Comparison of ENCODE assay signal across 9 mouse cellular contexts in the genomic region with DNA sequence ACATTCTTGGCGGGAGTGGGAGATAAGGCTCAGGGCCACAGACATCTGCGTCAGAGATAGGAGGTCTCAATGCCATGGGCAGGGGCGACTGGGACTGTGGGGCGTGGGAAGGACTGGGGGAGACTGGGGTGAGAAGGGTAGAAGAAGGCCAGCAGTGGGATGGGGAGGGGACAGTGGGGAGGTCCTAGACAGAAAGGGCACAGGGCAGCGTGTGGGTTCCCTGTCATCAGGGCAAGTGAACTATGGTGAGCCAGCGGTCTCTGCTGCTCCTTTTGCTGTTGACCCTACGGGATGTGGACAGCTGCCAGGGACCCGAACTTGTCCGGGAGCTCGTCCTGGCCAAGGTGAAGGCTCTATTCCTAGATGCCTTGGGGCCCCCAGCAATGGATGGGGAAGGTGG. TPM values are rescaled to one million over a fixed set of nuclear protein-coding genes. Genes with fewer than 3 reads are reported as not detected.
A peak's percentile ranks its signal among the peaks of the same experiment; 100 is the strongest.
DNase-seq lines count a peak whose midpoint lies in the region; ATAC-seq and TF ChIP-seq lines count a peak whose summit lies in the region.
"Had no signal": no experiment of that assay in that cellular context is flagged by ENCODE, and none has a peak within 500 bp of the region (broad histone marks: within the 10 kb centered on the region; RNA-seq: fewer than 3 reads in every experiment).

Gene Inha, plus strand, starts transcription at position 72 of the 400 bp plus-strand sequence.

- no peaks in the 10 kb centered on the region for H3K9me3 ChIP-seq in heart, embryonic 10.5 days
- no peaks in the 10 kb centered on the region for H3K9me3 ChIP-seq in intestine, embryonic 16.5 days (ENCODE audit: control insufficient read depth, low read length)
- H3K9me3 ChIP-seq in midbrain, embryonic 14.5 days (ENCODE audit: control insufficient read depth, low read length), result no peaks in the 10 kb centered on the region

- no peaks in the 10 kb centered on the region for H3K27me3 ChIP-seq in heart, embryonic 10.5 days (ENCODE audit: insufficient read depth, poor library complexity, severe bottlenecking)
- peaks cover 18% of the 10 kb centered on the region; the same call in 1 of the 2 replicates for H3K27me3 ChIP-seq in thymus, adult 2 months (ENCODE audit: control insufficient read depth, insufficient read depth, low read length)
- no peaks in the 10 kb centered on the region for H3K27me3 ChIP-seq in intestine, embryonic 16.5 days (replicated peaks; ENCODE audit: control insufficient read depth, insufficient read depth, low read length)
- H3K27me3 ChIP-seq in midbrain, embryonic 14.5 days (ENCODE audit: control insufficient read depth, insufficient read depth, low read length), result 0 out of 2 replicates have a peak, but pooled peaks cover 5% of the 10 kb centered on the region

- peak within 1 kb of the TSS; percentile 97 for H3K4me2 ChIP-seq in intestine, embryonic 16.5 days (ENCODE audit: low read depth, low read length)
- H3K4me2 ChIP-seq in midbrain, embryonic 14.5 days (ENCODE audit: low read length), result peak within 1 kb of the TSS; percentile 80

- TF ChIP-seq CTCF in thymus, adult 2 months (IDR thresholded peaks at IDR 0.05; ENCODE audit: borderline replicate concordance, control insufficient read depth, extremely low read depth, insufficient read depth, low read length, poor library complexity), result no peak

- peaks cover 20% of the 10 kb centered on the region for H3K36me3 ChIP-seq in heart, embryonic 10.5 days
- H3K36me3 ChIP-seq in thymus, adult 2 months (ENCODE audit: control insufficient read depth, insufficient read depth, low read length), result no peaks in the 10 kb centered on the region
- H3K36me3 ChIP-seq in intestine, embryonic 16.5 days (ENCODE audit: control insufficient read depth, insufficient read depth, low read length), result peaks cover 9% of the 10 kb centered on the region
- peaks cover 3% of the 10 kb centered on the region; the same call in 1 of the 2 replicates for H3K36me3 ChIP-seq in midbrain, embryonic 14.5 days (ENCODE audit: control insufficient read depth, insufficient read depth, low read length)
- H3K36me3 ChIP-seq: G1E had no signal

- TF ChIP-seq POLR2A in thymus, adult 2 months (IDR thresholded peaks at IDR 0.05; ENCODE audit: control insufficient read depth, extremely low read depth, insufficient read depth, low read length, poor library complexity), result no peak

- no peak for ATAC-seq in intestine, embryonic 16.5 days
- ATAC-seq in midbrain, embryonic 14.5 days (ENCODE audit: low FRiP score, low TSS enrichment), result no peak

- peak within 1 kb of the TSS; percentile 94 for H3K9ac ChIP-seq in intestine, embryonic 16.5 days (ENCODE audit: low read depth, low read length)
- peak within 1 kb of the TSS; percentile 91 for H3K9ac ChIP-seq in midbrain, embryonic 14.5 days (replicated peaks; ENCODE audit: low read length)

- peaks cover 90% of the 10 kb centered on the region for H3K4me1 ChIP-seq in heart, embryonic 10.5 days
- peaks cover 10% of the 10 kb centered on the region for H3K4me1 ChIP-seq in thymus, adult 2 months (replicated peaks; ENCODE audit: control insufficient read depth, insufficient read depth, low read length)
- peaks cover 57% of the 10 kb centered on the region for H3K4me1 ChIP-seq in intestine, embryonic 16.5 days (ENCODE audit: control insufficient read depth, insufficient read depth, low read length)
- peaks cover 18% of the 10 kb centered on the region for H3K4me1 ChIP-seq in midbrain, embryonic 14.5 days (ENCODE audit: control insufficient read depth, insufficient read depth, low read length)

- peak within 1 kb of the TSS; percentile 99 for H3K27ac ChIP-seq in heart, embryonic 10.5 days
- H3K27ac ChIP-seq in thymus, adult 2 months (ENCODE audit: control insufficient read depth, insufficient read depth, low read length), result no peak within 1 kb of the TSS
- H3K27ac ChIP-seq in intestine, embryonic 16.5 days (ENCODE audit: low read length), result peak within 1 kb of the TSS; percentile 99
- peak within 1 kb of the TSS; percentile 90 for H3K27ac ChIP-seq in midbrain, embryonic 14.5 days (replicated peaks; ENCODE audit: low read depth, low read length)

- H3K4me3 ChIP-seq in heart, embryonic 10.5 days, result peak within 1 kb of the TSS; percentile 96
- peak within 1 kb of the TSS; percentile 41 for H3K4me3 ChIP-seq in thymus, adult 2 months (ENCODE audit: control insufficient read depth, insufficient read depth, low read length)
- H3K4me3 ChIP-seq in intestine, embryonic 16.5 days (ENCODE audit: low read length), result peak within 1 kb of the TSS; percentile 72
- H3K4me3 ChIP-seq in midbrain, embryonic 14.5 days (replicated peaks; ENCODE audit: low read depth, low read length), result peak within 1 kb of the TSS; percentile 56

- intact Hi-C loops in heart, postnatal 14 days (cut with DNase I), result loop anchor here (2.0 kb wide), 1 partner anchor 14 kb away; the partner anchor contains the start of gene Stk11ip

- DNase-seq in heart, embryonic 10.5 days (ENCODE audit: low spot score), result peak; percentile 76
- no peak for DNase-seq in heart, postnatal 14 days
- DNase-seq in thymus, adult 2 months, result no peak
- DNase-seq in thymus, postnatal 36 days, result no peak
- DNase-seq in midbrain, embryonic 14.5 days, result no peak
- DNase-seq in yolk sac, embryonic 10.5 days (ENCODE audit: low spot score), result no peak
- no peak for DNase-seq in thymus, postnatal 10 days (ENCODE audit: low spot score in 2 of 2)

- WGBS in heart, embryonic 10.5 days, result 36% methylated on average over 10 of the region's 10 CpGs
- 95% methylated on average over 10 of the region's 10 CpGs for WGBS in thymus, adult 2 months
- WGBS in intestine, embryonic 16.5 days, result 58% methylated on average over 10 of the region's 10 CpGs
- WGBS in midbrain, embryonic 14.5 days, result 75% methylated on average over 10 of the region's 10 CpGs

RNA-seq across cellular contexts. Expression of gene Inha, which starts in this region (rescaled TPM):
- 7.8 and 8.2 TPM in 2 replicates for polyA plus RNA-seq in heart, embryonic 10.5 days (2016; fragmentation: Nextera tagmentation; extraction: Ambion mirVana)
- total RNA-seq in heart, postnatal 14 days (2021), result 1 to 10 TPM; 6.0 to 7.8 TPM
- 9.6 and 19.9 TPM in 2 replicates for polyA plus RNA-seq in thymus, adult 2 months (2012; rRNA removed)
- 6.6 and 7.3 TPM in 2 replicates for polyA plus RNA-seq in intestine, embryonic 16.5 days (2015; fragmentation: Nextera tagmentation; extraction: Ambion mirVana)
- polyA plus RNA-seq in midbrain, embryonic 14.5 days (2014; fragmentation: Nextera tagmentation; extraction: Ambion mirVana), result 9.3 and 16.8 TPM in 2 replicates
- total RNA-seq: G1E had no signal
- polyA plus RNA-seq: G1E had no signal

Comparison
In these comparisons a context has a peak if more than half of its experiments do, and no peak if none do; other contexts are left out.
1. H3K4me3 ChIP-seq: peak in every context shown above with its lines; median percentile 96 in heart, embryonic 10.5 days; 72 in intestine, embryonic 16.5 days; 56 in midbrain, embryonic 14.5 days; 41 in thymus, adult 2 months.